Mouse (Mus musculus) CD4-positive, CD25-positive, alpha-beta regulatory T cell, adult 9 weeks (primary cell): ENCODE results near the gene Odf2. TPM values are rescaled to one million over a fixed set of nuclear protein-coding genes. Genes with fewer than 3 reads are reported as not detected.

ENCODE experiments used
- polyA plus RNA-seq: library from polyadenylated mRNA; unstranded; fragments of 100-300 nt; shearing (Covaris generic); gene quantifications from one replicate; pipeline ENCODE4 v1.2.1, GENCODE M21; 2017

Odf2 gene
- polyA plus RNA-seq: 84.6 TPM

DNA sequence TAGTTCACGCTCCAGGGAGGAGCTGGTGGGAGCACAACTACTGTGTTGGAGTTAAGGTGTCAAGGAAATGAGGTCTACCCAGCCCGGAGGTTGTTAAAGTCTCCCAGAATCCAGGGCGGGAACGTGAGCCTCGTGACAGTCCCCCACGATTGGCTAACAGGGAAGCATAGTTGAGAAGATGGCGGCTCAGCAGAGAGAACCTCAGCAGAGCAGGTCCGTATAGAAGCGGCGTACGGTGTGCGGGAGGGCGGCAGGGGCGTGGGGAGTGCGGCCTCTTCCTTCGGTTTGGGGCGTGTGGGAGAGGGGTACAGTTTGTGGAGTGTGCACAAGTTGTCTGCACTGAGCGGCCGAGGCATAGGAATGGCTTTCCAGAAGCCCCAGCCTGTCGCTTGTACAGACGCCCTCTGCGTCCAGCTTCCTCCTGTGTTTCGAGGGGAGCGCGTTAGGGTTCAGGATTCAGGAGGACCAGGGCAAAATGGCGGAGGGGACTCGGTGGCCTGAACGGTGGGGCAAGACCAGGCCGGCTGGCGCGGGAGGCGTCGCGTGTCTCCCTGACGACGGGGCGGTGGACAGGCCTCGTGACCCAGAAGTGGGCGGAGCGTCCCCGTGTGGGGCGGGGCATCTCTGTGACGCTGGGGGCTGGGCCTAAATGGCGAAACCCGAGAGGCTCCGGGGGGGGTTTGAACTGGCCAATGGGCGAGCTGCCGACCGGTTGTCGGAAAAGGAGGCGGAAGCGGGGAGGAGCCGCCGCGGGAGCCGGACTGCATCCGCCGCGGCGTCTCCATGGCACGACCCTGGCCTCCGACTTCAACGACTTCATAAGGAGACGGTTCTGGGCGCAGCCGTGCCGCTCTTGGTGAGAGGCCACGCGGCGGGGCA lies at the start of gene Odf2:
TSS of gene Odf2 (plus strand) at position 156 of the 879 bp plus-strand sequence.

DNA sequence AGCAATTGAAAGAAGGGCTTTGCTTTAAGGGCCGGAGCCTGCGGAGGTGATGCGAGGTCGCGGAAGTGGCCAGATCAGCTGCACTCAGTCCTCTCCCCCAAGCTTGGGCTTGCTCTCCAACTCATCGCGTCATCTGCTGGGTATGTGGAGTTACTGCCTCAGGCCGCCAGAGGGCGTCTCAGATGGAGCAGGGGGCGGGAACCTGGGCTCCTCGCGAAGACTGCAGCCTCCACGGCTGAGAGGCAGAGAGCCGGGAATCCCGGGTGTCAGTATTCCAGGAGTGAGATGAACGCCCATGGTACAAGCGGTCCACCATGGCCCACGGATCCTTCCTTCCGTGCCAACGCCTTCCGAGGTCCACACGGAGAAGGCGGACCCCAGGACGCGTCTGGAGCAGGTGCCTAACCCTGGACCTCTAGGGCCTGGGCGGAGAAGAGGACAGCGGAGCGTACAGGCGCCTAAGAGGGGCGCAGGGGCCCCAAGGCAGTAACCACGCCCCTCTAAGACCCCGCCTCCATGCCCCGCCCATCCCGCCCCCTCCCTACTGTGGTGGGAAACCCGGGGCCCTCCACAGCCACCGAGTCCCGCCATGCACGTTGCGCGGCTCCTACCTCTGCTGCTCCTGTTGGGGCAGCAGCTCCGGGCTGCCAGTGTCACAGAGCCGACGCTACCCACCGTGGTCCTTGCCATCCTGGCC lies 19.9 kb upstream of the Odf2 start, which contains the start of gene Cercam:
TSS of gene Cercam (plus strand) at position 216 of the 697 bp plus-strand sequence.

DNA sequence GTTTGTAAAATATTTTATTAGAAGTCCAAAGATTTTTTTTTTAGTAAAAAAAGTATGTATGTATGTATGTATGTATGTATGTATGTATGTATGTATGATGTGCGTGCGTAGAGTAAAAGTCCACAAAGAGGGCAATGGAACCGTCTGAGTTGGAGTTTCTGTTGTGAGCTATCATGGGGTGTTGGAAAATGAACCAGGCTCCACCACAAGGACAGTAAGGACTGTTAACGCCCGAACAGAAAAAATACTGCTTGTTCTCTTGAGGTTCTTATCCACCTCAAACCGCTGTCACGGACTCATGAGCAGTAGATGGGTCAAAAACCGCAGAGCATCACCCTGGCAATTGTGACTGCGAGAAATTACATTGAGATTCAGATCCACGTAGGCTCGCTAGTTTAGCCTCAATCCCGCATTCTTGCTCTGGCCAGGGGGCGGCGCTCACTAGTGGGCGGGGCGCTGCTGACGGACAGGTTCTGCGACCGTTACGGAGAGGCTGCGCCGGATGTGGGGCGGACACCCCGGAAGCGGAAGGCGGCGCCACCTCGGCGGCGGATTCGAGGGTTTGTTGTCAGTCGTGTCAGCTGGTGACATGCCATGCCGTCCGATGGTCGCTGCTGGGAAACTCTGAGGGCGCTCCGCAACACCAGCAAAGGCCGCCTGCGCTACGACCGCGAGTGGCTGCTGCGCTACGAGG lies 46.0 kb downstream of the Odf2 start, which contains the start of gene Gle1:
TSS of gene Gle1 (plus strand) at position 521 of the 694 bp plus-strand sequence.

DNA sequence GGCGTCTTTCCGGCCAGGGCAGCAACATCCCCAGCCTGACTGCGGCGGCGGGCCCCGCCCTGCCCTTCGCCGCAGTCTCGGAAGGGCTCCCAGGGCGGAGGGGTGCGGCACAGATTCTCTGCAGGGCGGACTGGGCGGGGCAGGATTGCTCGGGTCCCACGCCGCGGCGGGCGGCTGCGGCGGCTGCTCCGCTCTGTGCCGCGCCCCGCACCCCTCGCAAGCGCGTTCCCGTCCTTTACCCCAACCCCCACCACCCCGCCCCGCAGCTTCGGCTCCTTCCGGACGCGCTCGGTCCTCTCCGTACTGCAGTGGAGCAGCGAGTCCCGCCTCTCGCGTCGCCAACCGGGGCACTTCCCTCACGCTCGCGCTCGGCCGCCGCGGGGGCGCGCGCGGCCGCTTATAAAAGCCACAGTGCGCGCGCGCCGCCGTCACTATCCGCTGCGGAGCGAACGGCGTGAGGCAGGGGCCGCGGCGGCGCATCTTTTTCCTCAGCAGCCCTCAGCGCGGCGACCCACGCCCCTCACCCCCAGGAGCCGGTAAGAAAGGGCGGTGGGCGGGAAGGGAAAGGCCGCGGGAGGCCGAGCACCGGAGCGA lies 76.3 kb downstream of the Odf2 start, which contains the start of gene Sptan1:
TSS of gene Sptan1 (plus strand) at position 311 of the 594 bp plus-strand sequence.

Other genes with a start within 250 kb of the Odf2 start
- not detected for gene Gm13420, start 137.5 kb upstream of the Odf2 start, polyA plus RNA-seq
- not detected for gene Gm13547, start 129.9 kb upstream of the Odf2 start, polyA plus RNA-seq
- 9.7 TPM for gene Coq4, start 101.7 kb upstream of the Odf2 start, polyA plus RNA-seq
- 42.3 TPM for gene Trub2, start 100.7 kb upstream of the Odf2 start, polyA plus RNA-seq
- gene Slc27a4, start 86.6 kb upstream of the Odf2 start, polyA plus RNA-seq: 2.3 TPM
- 25.6 TPM for gene Urm1, start 69.1 kb upstream of the Odf2 start, polyA plus RNA-seq
- 0.66 TPM for gene Cercam, start 20.1 kb upstream of the Odf2 start, polyA plus RNA-seq
- gene Gle1, start 46.2 kb downstream of the Odf2 start, polyA plus RNA-seq: 79.3 TPM
- gene Sptan1, start 76.3 kb downstream of the Odf2 start, polyA plus RNA-seq: 126 TPM
- gene Wdr34, start 159.7 kb downstream of the Odf2 start, polyA plus RNA-seq: 1.1 TPM
- gene Set, start 168.2 kb downstream of the Odf2 start, polyA plus RNA-seq: 121 TPM
- gene Pkn3, start 188.5 kb downstream of the Odf2 start, polyA plus RNA-seq: 1.0 TPM
- 30.9 TPM for gene Zdhhc12, start 204.4 kb downstream of the Odf2 start, polyA plus RNA-seq
- 26.8 TPM for gene Zer1, start 235.4 kb downstream of the Odf2 start, polyA plus RNA-seq
- 10.6 TPM for gene Tbc1d13, start 244.5 kb downstream of the Odf2 start, polyA plus RNA-seq